Mouse (Mus musculus) urinary bladder, postnatal 36 days (tissue): ENCODE measurements at regions not wholly inside any gene's neighbourhood (a gene's known extent, or its start where the extent isn't known, plus 50 kb on each side); places are given as distances from the start of the nearest gene placed in this dataset.

Source experiments
- DNase-seq, 2 experiments: peaks; one replicate each; pipeline ENCODE4 v3.0.0; 2022; ENCODE audit warnings: low spot score in 2 of 2, mixed read lengths in 1 of 2

DNA sequence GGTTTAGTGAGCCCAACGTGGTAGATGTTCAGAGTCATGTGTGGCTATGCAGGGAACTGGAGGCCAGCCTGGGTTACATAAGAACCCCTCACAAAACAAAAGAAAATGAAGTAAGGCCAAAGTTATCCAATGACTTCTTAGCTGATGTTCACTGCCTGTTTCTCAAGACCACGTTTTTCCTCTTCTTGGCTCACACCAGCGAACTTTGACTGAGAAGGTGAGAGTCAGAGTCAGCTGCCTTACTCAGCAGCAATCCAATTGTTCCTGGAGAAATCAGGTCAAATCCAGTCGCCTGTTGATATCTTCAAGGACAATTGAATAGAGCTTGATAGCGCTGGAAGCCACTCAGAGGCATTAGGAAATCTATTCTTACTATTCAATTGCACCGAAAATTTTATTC, 142.0 kb upstream of the Mast4 start:
- DNase-seq, result no peak

GRCm38 (mm10) chr13:103472216-103472615, 137.9 kb upstream of the Mast4 start:
- no peak for DNase-seq

DNA sequence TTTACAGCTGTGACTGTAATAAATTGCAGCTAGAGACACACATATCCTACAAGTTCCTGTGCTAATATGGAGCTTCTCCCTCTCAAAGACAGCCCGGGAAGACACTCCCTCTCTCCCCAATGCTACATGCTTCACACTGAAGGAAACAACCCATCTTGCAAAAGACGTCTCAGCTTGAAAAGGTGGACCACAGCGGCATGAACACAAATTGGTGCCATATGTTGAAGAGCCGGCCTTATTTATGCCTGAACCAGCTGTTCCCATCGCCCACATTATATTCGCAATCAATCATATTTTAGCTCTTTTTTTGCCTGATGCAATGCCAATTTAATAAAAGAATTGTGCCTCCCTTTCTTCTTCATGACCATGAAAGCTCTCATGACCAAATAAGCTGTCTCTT, 135.8 kb upstream of the Mast4 start:
- DNase-seq, result no peak

DNA sequence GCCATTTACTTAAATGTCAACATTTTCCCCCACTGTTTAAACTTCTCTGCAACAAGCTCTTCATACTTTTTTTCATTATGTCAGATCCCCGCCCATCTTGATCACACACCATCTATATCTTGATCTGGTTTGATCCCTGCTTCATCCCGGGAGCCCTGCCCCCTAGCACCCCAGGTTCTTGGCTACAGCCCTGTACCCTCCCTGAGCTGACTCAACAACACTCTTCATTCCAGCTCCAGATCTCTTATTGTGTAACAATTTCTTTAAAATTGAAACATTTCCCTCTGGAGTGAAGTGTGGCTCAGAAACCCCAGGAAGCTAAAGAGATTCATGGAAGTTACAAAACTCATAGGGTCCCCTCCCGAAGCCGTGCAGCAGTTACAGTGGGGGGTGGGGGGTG, 126.2 kb upstream of the Mast4 start:
- DNase-seq, result peak in 1 of 2 experiments; percentile 13

DNA sequence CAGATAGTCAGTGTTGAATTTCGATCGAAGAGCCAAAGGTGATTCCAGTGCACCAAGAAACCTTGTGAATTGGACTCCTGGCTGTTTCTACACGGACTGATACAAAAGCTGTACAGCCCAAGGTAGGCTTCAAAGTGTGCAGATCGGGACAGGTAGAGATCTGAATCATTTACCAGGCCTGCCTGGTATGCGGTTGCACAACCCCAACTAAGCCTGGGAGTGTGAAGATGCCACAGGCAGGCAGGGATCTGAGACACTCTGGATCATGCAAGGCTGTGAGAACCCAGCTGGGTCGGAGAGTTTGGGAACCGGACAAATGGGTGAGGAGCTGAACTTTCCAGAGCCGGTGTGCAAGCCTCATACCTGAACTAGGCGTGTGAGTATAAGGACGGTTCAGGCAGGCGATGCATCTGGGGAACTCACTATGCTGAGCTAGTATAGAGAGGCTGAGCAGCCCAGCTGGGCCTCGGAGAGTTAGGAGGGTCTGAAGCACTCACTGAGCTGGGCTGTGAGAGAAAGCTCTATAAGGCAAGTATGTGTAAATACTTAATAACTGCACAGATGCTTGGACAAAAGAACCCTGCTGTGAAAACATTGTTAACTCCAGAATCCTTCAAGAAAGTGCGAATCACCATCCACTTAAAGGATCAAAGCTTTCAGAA, 125.3 kb upstream of the Mast4 start:
- DNase-seq, result no peak

DNA sequence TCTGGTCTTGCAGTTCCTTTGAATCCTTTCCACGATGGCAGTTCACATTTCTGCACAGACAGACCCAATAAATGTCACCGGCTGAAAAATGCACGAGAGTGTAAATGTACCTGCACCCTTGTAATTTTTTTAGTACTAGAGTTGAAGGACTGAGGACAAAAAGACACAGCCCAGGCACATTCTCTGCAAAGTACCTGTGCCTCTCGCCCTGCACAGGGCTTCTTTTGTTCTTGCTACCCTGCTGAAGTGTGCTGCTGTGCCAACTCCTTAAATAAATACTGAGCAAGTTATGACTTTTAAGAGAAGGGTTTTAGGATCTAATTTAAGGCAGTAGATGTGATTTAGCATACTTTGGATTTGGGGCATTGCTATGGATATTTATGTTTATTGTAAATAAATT, 118.5 kb upstream of the Mast4 start:
- DNase-seq, result no peak

- DNase-seq, result no peak
These were observed 96.3 kb upstream of the Mast4 start for GRCm38 (mm10) chr13:103430589-103430988.

- DNase-seq, result no peak
These were observed 89.7 kb upstream of the Mast4 start for GRCm38 (mm10) chr13:103424011-103424410.

GRCm38 (mm10) chr13:103423417-103423816, 89.1 kb upstream of the Mast4 start:
- DNase-seq, result no peak

DNA sequence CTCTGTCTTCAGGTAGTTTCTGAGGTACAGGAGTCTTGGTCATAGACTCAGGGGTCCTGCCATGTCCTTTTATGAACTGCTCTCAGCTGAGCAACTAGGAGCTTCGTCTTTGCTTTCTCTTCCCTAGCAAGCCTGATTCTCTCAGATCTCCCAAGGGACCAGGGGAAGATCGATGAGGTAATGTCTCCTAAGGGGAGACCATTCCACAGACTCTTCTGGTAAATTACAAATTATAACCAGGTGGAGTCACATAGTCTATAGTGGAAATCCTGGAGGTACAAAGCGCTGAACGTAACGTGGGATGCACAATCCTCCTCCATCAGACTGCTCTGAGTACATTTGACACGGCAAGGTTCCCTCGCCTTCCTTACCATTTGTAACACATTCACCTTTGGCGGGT, 88.7 kb upstream of the Mast4 start:
- DNase-seq, result no peak

- DNase-seq, result no peak
These were observed 84.8 kb upstream of the Mast4 start for GRCm38 (mm10) chr13:103419146-103419545.

DNA sequence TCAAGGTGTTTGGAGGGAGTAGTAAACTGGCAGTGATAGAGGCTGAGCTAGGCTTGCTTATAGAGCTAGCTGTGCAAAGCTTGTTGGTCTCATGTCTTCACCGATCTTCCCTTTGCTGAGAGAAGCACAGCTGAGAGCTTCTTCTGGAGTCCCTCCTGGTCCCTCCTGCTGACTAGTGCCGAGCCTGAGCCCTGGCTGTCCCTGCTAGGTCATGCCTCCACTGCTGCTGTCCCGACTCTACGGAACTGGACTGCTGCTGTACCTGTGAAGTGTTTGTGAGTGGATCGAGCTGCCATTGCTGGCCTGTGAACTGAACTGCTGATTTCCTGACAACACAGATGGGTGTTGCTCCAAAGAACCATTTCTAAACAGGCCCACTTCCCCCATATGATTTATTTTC, 83.0 kb upstream of the Mast4 start:
- no peak for DNase-seq

DNA sequence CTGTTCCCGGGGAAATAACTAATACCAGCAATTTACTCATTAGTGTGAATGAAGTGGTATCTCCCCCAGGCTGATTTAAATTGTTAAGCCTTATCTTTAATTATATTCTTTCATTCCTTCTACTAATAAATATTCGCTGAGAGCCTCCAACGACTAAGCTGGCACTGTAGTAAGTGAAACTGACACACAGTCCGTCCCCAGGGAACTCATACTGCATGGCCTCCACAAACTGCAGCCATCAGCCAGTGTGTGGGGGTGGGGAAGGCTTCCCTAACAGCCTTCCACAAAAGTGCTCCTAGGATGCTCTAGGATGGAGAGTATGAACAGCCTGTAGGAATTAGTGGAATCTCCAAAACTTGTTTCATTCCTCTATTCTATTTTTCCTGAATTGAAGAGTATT, 81.0 kb upstream of the Mast4 start:
- no peak for DNase-seq

DNA sequence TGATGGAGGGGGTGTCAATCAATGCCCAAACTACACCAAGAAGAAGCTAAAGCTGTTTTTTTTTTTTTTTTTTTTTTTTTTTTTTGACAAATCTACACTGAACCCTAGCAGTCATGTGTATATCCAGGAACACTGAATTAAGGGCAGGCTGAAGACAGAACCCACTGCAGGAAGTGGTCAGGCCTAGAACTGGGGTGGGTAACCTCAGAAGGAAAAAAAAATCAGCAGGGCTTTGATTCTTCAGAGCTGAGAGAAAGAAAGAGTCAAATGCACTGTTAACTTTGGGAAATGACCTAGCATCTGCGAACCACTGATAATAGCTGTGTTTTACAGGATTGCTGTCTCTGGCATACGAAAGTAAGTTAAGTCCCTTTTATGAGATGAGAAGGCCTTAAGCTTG, 78.3 kb upstream of the Mast4 start:
- no peak for DNase-seq

GRCm38 (mm10) chr13:103409286-103409685, 75.0 kb upstream of the Mast4 start:
- DNase-seq, result no peak

- DNase-seq, result no peak
These were observed 62.3 kb upstream of the Mast4 start for GRCm38 (mm10) chr13:103396526-103397020.

- no peak for DNase-seq
These were observed 61.8 kb upstream of the Mast4 start for GRCm38 (mm10) chr13:103396099-103396498.

DNA sequence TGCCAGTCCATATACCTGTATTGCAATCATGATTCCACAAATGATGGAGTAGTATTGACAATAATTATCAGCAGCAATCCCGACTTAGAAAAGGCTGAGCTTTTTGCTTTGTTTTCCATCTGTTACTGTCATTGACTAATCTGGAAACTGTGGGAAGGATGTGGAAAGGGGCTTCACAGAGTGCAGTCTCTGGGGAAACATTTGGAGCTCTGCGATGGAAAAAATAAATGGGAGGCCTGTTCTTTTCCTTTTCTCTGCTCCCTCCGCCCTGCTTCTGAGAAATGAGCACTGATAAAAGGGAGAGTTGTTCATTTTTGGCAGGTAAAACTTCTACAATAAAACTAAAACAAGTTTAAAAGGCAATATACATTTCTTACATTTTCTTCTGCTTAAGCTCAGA, 58.3 kb upstream of the Mast4 start:
- DNase-seq, result no peak

GRCm38 (mm10) chr13:103391396-103391795, 57.1 kb upstream of the Mast4 start:
- DNase-seq, result peak in 1 of 2 experiments; percentile 27

GRCm38 (mm10) chr13:103390991-103391390, 56.7 kb upstream of the Mast4 start:
- DNase-seq, result no peak

GRCm38 (mm10) chr13:103386948-103387347, 52.7 kb upstream of the Mast4 start:
- DNase-seq, result no peak
